Mouse (Mus musculus) forebrain, postnatal 0 days (tissue): ENCODE results near the gene Mroh9. TPM values are rescaled to one million over a fixed set of nuclear protein-coding genes. Genes with fewer than 3 reads are reported as not detected.

ENCODE experiments used
- ATAC-seq: fragments of 200-750 bp; cut with Nextera tagmentation; 2 replicates; pipeline ENCODE4 v1.8.0; 2017; ENCODE audit warnings: mild to moderate bottlenecking, moderate library complexity
- DNase-seq: peaks from one replicate; pipeline ENCODE4 v3.0.0-alpha.2; 2015
- H3K27ac ChIP-seq: fragments of 300-500 bp; sonication (generic); 2 replicates; pipeline ENCODE4 v1.5.1; 2014; ENCODE audit warnings: low read depth, mild to moderate bottlenecking, antibody characterized with exemption, low read length, moderate library complexity, mixed read lengths
- H3K27me3 ChIP-seq: fragments of 300-500 bp; sonication (generic); 2 replicates; pipeline ENCODE4 v1.6.1; 2014; ENCODE audit warnings: mild to moderate bottlenecking, low read length, mixed read lengths; ENCODE audit not compliant: insufficient read depth
- H3K36me3 ChIP-seq: fragments of 300-500 bp; sonication (generic); 2 replicates; pipeline ENCODE4 v1.6.1; 2014; ENCODE audit warnings: mild to moderate bottlenecking, moderate library complexity; ENCODE audit not compliant: insufficient read depth
- H3K4me1 ChIP-seq: fragments of 300-500 bp; sonication (generic); 2 replicates; pipeline ENCODE4 v1.6.1; 2014; ENCODE audit warnings: antibody characterized with exemption; ENCODE audit not compliant: insufficient read depth
- H3K4me2 ChIP-seq: fragments of 300-500 bp; sonication (generic); 2 replicates; pipeline ENCODE4 v1.6.1; 2014; ENCODE audit warnings: low read depth, mild to moderate bottlenecking, moderate library complexity
- H3K4me3 ChIP-seq: fragments of 300-500 bp; sonication (generic); 2 replicates; pipeline ENCODE4 v1.5.1; 2014; ENCODE audit warnings: low read depth, low read length, mixed read lengths
- H3K9ac ChIP-seq: fragments of 300-500 bp; sonication (generic); 2 replicates; pipeline ENCODE4 v1.6.1; 2014; ENCODE audit warnings: mild to moderate bottlenecking
- H3K9me3 ChIP-seq: fragments of 300-500 bp; sonication (generic); 2 replicates; pipeline ENCODE4 v1.6.1; 2016; ENCODE audit warnings: low read length
- CTCF ChIP-seq: sonication (generic); IDR thresholded peaks from 2 replicates; pipeline ENCODE4 v1.5.1; 2016; ENCODE audit warnings: antibody characterized with exemption, control low read depth, low read depth
- WGBS: fragments of 180-500 bp; shearing (Covaris S2); extraction: QIAGEN DNeasy Blood & Tissue Kit; methylation state at CpG from one replicate; pipeline ENCODE4 v1.1.7; 2014; 5-methylcytosine and 5-hydroxymethylcytosine counted together
- polyA plus RNA-seq: library from polyadenylated mRNA; unstranded; fragments of >200 nt; fragmentation: Nextera tagmentation; extraction: Ambion mirVana; gene quantifications from 2 replicates; pipeline ENCODE4 v1.2.1, GENCODE M21; 2015
- total RNA-seq: library from RNA; depleted of rRNA; stranded (reverse); fragments of >200 nt; gene quantifications from 2 replicates; pipeline ENCODE4 v1.2.3, GENCODE M21; 2014; rRNA removed

Mroh9 gene
- total RNA-seq (0.08 TPM in 1 of 2 replicates, not detected in the other), polyA plus RNA-seq (not detected in 2 replicates)

DNA sequence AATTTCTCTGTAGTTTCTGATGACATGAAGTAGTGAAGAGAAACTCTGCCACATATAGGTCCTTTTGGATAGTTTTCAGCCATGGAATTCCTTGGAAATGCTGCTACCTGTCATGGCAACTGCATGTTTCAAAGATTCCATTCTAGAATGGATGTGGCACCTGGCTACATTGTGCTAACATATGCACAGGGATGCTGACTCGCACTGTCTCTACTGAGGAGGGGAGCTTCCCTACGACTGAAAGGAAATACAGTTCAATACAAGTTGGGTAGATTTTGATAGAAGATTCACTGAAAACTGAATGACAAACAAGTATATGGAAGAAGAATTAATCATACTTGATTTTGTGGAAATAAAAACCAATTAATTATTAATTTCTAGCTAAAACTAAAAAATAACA, at the start of gene Mroh9:
TSS of gene Mroh9 (minus strand) at position 101 of the 400 bp plus-strand sequence.
- no peak within 1 kb of the TSS for H3K4me2 ChIP-seq
- no peaks in the 10 kb centered on the region for H3K4me1 ChIP-seq
- no peak for ATAC-seq
- 89% methylated on average over 2 of the region's 2 CpGs for WGBS
- no peaks in the 10 kb centered on the region for H3K27me3 ChIP-seq
- DNase-seq: no peak
- no peak for TF ChIP-seq CTCF
- no peak within 1 kb of the TSS for H3K4me3 ChIP-seq
- no peaks in the 10 kb centered on the region for H3K36me3 ChIP-seq
- H3K9ac ChIP-seq: no peak within 1 kb of the TSS
- H3K9me3 ChIP-seq: no peaks in the 10 kb centered on the region
- no peak within 1 kb of the TSS for H3K27ac ChIP-seq

DNA sequence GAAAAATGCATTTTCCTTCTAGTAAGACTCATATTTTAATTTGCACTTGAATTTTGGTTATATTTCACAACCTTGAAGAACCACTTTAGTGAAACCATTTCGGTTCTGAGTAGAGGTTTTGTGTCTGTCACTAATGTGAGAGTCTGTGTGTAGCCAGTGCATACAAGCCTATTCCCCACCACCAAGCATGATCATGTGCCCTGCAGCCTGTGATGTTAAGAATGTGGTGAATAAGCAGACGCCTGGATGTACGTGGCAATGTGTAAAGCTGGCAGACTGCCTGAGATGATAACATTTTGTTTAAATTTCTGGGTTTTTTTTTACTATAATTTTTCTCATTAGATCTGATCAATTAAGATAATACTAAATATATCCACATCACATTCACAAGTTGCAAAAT, 44.5 kb upstream of the Mroh9 start:
- ATAC-seq (no peak), DNase-seq (peak; percentile 29)
- H3K27me3 ChIP-seq: no peaks in the 10 kb centered on the region
- WGBS: 41% methylated on average over 3 of the region's 3 CpGs
- no peak overlapping the region for H3K27ac ChIP-seq
- no peaks in the 10 kb centered on the region for H3K4me1 ChIP-seq
- H3K4me3 ChIP-seq: no peak overlapping the region
- no peaks in the 10 kb centered on the region for H3K36me3 ChIP-seq
- no peak overlapping the region for H3K4me2 ChIP-seq
- TF ChIP-seq CTCF: no peak
- no peak overlapping the region for H3K9ac ChIP-seq
- H3K9me3 ChIP-seq: no peaks in the 10 kb centered on the region

DNA sequence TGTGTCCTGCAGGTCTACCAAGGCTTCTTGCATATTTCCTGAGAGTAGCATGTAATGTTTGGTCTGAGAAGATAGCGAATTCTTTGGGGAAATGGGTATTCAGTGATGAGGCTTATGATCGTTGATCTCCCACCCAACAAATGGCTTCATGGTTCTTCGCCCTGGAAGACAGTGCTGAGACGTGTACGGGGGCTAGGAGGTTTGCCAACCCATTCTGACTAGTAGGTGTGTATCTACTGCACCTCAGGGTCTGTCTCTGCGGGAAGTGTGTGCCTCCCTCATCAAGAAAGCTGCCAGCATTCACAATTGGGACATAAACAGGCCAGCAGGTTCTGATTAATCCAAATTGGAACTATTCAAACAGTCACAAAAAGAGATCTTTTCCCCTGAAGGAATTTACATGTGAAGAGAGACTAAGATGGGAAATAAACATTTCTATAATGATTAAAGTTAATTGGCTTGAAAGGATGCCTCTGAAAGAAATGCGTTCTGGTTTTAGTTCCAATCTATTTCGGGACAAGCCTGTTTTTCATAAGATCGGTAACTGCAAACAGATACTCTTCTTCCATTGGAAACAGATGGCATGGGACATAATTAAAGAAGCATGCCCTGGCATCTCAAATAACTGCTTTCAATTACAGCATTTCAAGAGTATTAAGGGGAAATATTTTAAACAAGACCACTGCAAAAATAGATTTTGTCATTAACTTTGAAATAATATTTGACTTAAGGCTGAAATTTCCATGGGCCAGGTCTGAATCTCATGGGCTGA, 43.8 kb upstream of the Mroh9 start:
- no peak overlapping the region for H3K9ac ChIP-seq
- H3K36me3 ChIP-seq: no peaks in the 10 kb centered on the region
- WGBS: 40% methylated on average over 9 of the region's 9 CpGs
- TF ChIP-seq CTCF: no peak
- no peak overlapping the region for H3K27ac ChIP-seq
- H3K9me3 ChIP-seq: no peaks in the 10 kb centered on the region
- peak; percentile 40; the same call in 1 of the 2 replicates for ATAC-seq
- H3K27me3 ChIP-seq: no peaks in the 10 kb centered on the region
- no peak overlapping the region for H3K4me2 ChIP-seq
- no peaks in the 10 kb centered on the region for H3K4me1 ChIP-seq
- H3K4me3 ChIP-seq: no peak overlapping the region
- peak; percentile 16 for DNase-seq

DNA sequence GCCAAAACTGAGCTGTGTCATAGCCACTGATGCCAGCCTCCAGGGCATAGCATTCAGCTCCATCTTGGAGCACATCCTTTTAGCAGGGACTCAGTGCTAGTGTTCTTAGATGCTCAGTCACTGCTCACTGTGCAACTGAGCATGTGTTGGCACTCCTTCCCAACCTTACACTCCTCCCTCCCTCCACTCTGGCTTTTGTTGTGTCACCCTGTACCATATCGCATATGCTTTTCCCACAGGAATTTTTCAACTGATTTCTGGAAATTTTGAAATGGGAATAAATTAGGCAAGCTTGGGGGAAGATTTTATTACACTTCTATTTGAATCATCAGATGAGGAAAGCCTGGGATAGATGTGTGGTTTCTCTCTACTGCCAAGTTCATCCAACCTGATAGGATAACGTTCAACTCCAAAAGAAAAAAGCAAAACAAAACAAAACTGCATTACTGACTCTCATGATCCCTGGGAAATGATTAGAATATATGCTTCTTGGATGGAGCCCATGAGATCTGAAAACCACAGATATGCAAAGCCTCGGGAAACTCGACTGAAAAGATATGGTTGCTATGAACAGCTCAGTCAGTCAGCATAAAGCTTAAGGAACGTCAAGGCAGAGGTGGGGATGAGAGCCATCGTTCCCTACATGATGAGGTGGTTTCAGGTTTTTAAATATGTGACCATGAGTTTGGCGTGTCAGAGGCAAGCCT, 40.9 kb upstream of the Mroh9 start:
- ATAC-seq: peak; percentile 43; the same call in 1 of the 2 replicates
- 81% methylated on average over 7 of the region's 7 CpGs for WGBS
- TF ChIP-seq CTCF: no peak
- Histone ChIP-seq H3K4me1 (no peaks in the 10 kb centered on the region), H3K9ac (no peak overlapping the region), H3K27me3 (no peaks in the 10 kb centered on the region), H3K27ac (no peak overlapping the region), H3K36me3 (no peaks in the 10 kb centered on the region), H3K9me3 (no peaks in the 10 kb centered on the region), H3K4me2 (no peak overlapping the region), H3K4me3 (no peak overlapping the region)
- no peak for DNase-seq

DNA sequence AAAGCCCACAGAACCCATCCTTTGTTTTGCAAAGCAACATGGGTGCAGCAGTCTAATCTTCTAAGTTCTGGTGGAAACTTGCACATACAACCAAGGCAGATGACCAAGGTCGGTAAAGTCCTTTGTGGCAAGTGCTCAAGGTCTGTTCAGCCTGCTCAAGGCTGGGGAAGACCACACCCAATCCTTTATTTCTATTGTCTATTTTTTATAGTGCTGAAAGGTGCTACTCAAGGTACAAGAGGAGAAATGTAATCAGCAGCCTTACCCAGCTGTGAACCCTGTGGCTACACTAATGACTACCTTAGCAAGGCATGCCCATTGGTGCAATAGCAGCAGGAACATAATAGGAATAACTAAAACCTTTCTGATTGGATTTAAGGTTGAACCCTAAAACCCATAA, 36.9 kb upstream of the Mroh9 start:
- H3K4me2 ChIP-seq: no peak overlapping the region
- 94% methylated on average over 1 of the region's 1 CpGs for WGBS
- ATAC-seq: no peak

DNA sequence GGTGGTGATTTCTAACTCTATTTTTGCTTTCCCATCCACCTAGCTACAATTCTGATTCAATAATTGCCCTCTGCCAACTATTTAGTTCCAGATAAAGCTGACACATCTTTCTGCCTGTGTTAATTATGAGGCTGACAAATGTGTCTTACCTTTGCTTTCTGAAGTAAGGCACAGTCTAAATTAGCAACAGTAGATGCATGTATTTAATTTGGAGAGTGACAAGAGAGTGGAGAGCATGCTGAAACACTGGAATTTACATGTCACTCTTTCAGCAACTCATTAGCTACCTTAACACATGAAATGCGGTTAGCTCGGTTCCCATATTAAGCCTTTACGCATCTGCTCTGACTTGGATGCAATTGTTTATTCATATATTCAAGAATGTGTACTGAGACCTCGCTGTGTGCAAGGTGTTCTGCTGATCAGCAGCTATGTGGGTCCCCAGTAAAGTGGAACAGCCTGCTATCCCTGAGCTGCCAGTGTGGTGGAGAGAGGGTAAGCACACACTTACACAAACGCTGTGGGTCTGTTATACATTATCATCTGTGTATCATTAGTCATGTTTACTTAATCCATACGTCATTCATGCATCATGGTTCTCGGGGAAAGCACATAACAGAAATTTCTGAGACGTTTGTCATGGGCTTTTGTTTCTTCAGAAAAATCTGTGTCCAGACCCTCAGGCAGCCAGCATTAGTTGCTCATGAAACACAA, 28.1 kb upstream of the Mroh9 start:
- H3K4me1 ChIP-seq: no peaks in the 10 kb centered on the region
- H3K9me3 ChIP-seq: no peaks in the 10 kb centered on the region
- H3K4me3 ChIP-seq: no peak overlapping the region
- no peak overlapping the region for H3K9ac ChIP-seq
- no peaks in the 10 kb centered on the region for H3K36me3 ChIP-seq
- H3K4me2 ChIP-seq: no peak overlapping the region
- ATAC-seq (peak; percentile 95), DNase-seq (no peak)
- no peak overlapping the region for H3K27ac ChIP-seq
- TF ChIP-seq CTCF: no peak
- H3K27me3 ChIP-seq: no peaks in the 10 kb centered on the region
- WGBS: 68% methylated on average over 8 of the region's 8 CpGs

More for the DNA sequence above, 36.9 kb upstream of the Mroh9 start:
- H3K27ac ChIP-seq: no peak overlapping the region
- no peaks in the 10 kb centered on the region for H3K36me3 ChIP-seq
- no peaks in the 10 kb centered on the region for H3K4me1 ChIP-seq
- no peak for DNase-seq
- no peak overlapping the region for H3K4me3 ChIP-seq
- no peaks in the 10 kb centered on the region for H3K27me3 ChIP-seq
- no peak overlapping the region for H3K9ac ChIP-seq
- no peaks in the 10 kb centered on the region for H3K9me3 ChIP-seq
- no peak for TF ChIP-seq CTCF
